Mouse (Mus musculus): ENCODE data around the gene Nmt2.

DNA sequence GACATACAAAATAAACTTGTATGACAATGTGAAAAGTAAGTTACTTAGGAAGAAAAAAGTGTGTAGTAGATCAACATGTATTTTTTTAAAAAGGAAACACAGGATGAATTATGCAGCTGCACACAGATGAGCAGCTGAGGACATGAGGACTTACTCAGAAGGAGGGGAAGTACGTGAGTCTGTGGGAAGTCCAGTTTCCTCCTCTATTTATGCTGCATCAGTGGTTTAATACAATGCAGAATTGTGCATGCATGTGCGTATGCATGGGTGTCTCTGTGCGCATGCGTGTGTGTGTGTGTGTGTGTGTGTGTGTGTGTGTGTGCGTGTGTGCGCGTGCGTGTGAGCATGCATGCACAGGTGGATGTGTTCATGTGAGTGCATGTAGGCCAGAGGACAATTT lies 71.8 kb downstream of the Nmt2 start:
- TF ChIP-seq CTCF (IDR thresholded peaks at IDR 0.05; ENCODE audit: borderline replicate concordance, insufficient read depth, low read depth, low read length) (no peak), POLR2A (IDR thresholded peaks at IDR 0.05; ENCODE audit: borderline replicate concordance, insufficient read depth, low read length) (no peak)
